Mouse (Mus musculus) myocyte (in vitro differentiated cells): ENCODE measurements around the gene G3bp1. TPM values are rescaled to one million over a fixed set of nuclear protein-coding genes. Genes with fewer than 3 reads are reported as not detected.

Source experiments
- H3K27me3 ChIP-seq: one replicate; pipeline ENCODE4 v1.6.1; 2011; ENCODE audit not compliant: control insufficient read depth, insufficient read depth, insufficient read length
- H3K36me3 ChIP-seq: one replicate; pipeline ENCODE4 v1.6.1; 2011; ENCODE audit not compliant: control insufficient read depth, insufficient read depth
- H3K4me2 ChIP-seq: one replicate; pipeline ENCODE4 v1.6.1; 2011; ENCODE audit warnings: low read depth, control low read depth
- H3K4me3 ChIP-seq: one replicate; pipeline ENCODE4 v1.5.1; 2011; ENCODE audit warnings: mild to moderate bottlenecking, control low read depth, moderate library complexity
- H3K79me2 ChIP-seq: one replicate; pipeline ENCODE4 v1.6.1; 2011; ENCODE audit not compliant: control insufficient read depth, insufficient read depth
- H3ac ChIP-seq: one replicate; pipeline ENCODE4 v1.6.1; 2011; ENCODE audit not compliant: control insufficient read depth, insufficient read length
- CEBPB ChIP-seq: IDR thresholded peaks from 2 replicates; pipeline ENCODE4 v1.6.1; 2011; ENCODE audit warnings: mild to moderate bottlenecking, moderate library complexity; ENCODE audit not compliant: poor library complexity, insufficient read depth, severe bottlenecking
- E2F4 ChIP-seq: IDR thresholded peaks from one replicate; pipeline ENCODE4 v1.6.1; 2011; ENCODE audit warnings: mild to moderate bottlenecking, control low read depth, moderate library complexity; ENCODE audit not compliant: insufficient read depth
- MAX ChIP-seq: IDR thresholded peaks from one replicate; pipeline ENCODE4 v1.6.1; 2011; ENCODE audit warnings: low read depth, mild to moderate bottlenecking, control low read depth
- MYOD1 ChIP-seq, 3 experiments: IDR thresholded peaks; one replicate each; pipeline ENCODE4 v1.6.1; 2011; ENCODE audit warnings: control low read depth in 2 of 3, low read depth in 2 of 3, mild to moderate bottlenecking in 2 of 3, moderate library complexity in 1 of 3; ENCODE audit not compliant: insufficient read length in 2 of 3, control insufficient read depth in 1 of 3
- MYOG ChIP-seq, 3 experiments: IDR thresholded peaks; one replicate each; pipeline ENCODE4 v1.6.1; 2011; ENCODE audit warnings: control low read depth in 2 of 3, low read depth in 2 of 3, mild to moderate bottlenecking in 2 of 3; ENCODE audit not compliant: insufficient read length in 2 of 3, control insufficient read depth in 1 of 3, insufficient read depth in 1 of 3
- POLR2A ChIP-seq: IDR thresholded peaks from one replicate; pipeline ENCODE4 v1.6.1; 2011; ENCODE audit warnings: low read depth, mild to moderate bottlenecking, control low read depth, moderate library complexity; ENCODE audit not compliant: insufficient read length
- POLR2AphosphoS2 ChIP-seq: IDR thresholded peaks from one replicate; pipeline ENCODE4 v1.6.1; 2011; ENCODE audit warnings: low read depth, control low read depth; ENCODE audit not compliant: insufficient read length
- REST ChIP-seq: IDR thresholded peaks from one replicate; pipeline ENCODE4 v1.6.1; 2011; ENCODE audit warnings: mild to moderate bottlenecking, control low read depth, moderate library complexity; ENCODE audit not compliant: insufficient read depth, insufficient read length
- SRF ChIP-seq: IDR thresholded peaks from one replicate; pipeline ENCODE4 v1.6.1; 2011; ENCODE audit warnings: low read depth; ENCODE audit not compliant: control insufficient read depth, insufficient read length
- TCF12 ChIP-seq: IDR thresholded peaks from one replicate; pipeline ENCODE4 v1.6.1; 2011; ENCODE audit warnings: mild to moderate bottlenecking, control low read depth; ENCODE audit not compliant: poor library complexity, insufficient read depth, severe bottlenecking
- TCF3 ChIP-seq: IDR thresholded peaks from one replicate; pipeline ENCODE4 v1.6.1; 2011; ENCODE audit warnings: low read depth, control low read depth; ENCODE audit not compliant: insufficient read length
- USF1 ChIP-seq: IDR thresholded peaks from one replicate; pipeline ENCODE4 v1.6.1; 2011; ENCODE audit warnings: low read depth, mild to moderate bottlenecking, control low read depth, moderate library complexity
- polyA plus RNA-seq: library from polyadenylated mRNA; unstranded; fragments of >200 nt; fragmentation: generic; extraction: Trizol; gene quantifications from one replicate; pipeline ENCODE4 v1.2.1, GENCODE M21; 2012; ENCODE audit warnings: missing spikeins

Gene G3bp1
- polyA plus RNA-seq, 1 experiment, result 52.2 TPM

DNA sequence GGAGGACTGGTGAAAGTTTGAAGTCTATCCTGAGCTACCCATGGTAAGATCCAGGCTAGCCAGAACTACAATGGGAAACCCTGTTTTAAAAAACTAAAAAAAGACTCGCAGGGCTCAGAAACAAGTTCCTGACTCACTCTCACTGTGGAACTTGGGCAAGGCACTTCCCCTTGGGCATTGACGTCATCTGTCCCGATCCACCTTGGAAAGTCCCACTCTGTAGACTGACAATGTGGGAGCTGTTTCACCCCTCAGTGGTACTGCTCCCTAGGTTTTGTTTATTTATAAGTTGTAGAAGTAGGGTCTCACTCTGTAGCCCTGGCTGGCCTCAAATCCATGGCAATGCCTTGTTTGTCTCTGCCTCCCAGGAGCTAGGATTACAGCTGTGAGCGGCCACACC is 15.8 kb upstream of the G3bp1 start:
- Histone ChIP-seq H3K4me2 (peak overlapping the region; percentile 16), H3K79me2 (peaks cover 16% of the 10 kb centered on the region), H3K27me3 (no peaks in the 10 kb centered on the region), H3K4me3 (no peak overlapping the region), H3K36me3 (peaks cover 4% of the 10 kb centered on the region), H3ac (no peak overlapping the region)
- TF ChIP-seq MYOG (IDR thresholded peaks at IDR 0.05; ENCODE audit: control insufficient read depth in 1 of 3, insufficient read depth in 1 of 3, insufficient read length in 2 of 3, low read depth in 2 of 3), result no peak
- TF ChIP-seq TCF3, result no peak
- no peak for TF ChIP-seq TCF12
- TF ChIP-seq MAX, result no peak
- TF ChIP-seq USF1, result no peak
- no peak for TF ChIP-seq REST
- no peak for TF ChIP-seq E2F4

DNA sequence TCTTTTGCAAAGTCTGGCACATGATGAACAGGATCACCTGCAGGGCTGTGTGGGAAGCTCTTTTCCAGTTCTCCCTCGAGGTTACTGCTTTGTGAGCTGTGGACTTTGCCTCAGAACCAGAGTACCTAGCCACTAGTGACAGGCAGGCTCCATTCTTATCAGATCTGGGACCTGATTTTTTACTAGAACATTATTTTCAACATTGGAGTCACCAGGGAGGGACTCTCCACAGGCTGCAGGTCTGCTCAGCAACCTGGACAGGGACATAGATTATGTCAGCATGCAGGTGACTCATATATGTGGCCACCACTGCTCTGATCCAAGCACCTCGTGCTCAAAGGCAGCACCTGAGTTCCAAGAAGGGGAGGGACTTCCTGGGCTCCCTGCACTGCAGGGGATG is 14.3 kb upstream of the G3bp1 start:
- no peak overlapping the region for H3K4me3 ChIP-seq
- no peak overlapping the region for H3ac ChIP-seq
- no peak for TF ChIP-seq MYOG (IDR thresholded peaks at IDR 0.05; ENCODE audit: control insufficient read depth in 1 of 3, insufficient read depth in 1 of 3, insufficient read length in 2 of 3, low read depth in 2 of 3)
- TF ChIP-seq POLR2A, result no peak
- no peak for TF ChIP-seq TCF3
- no peak for TF ChIP-seq E2F4
- TF ChIP-seq SRF, result no peak
- TF ChIP-seq USF1, result no peak
- TF ChIP-seq POLR2AphosphoS2, result no peak
- no peak for TF ChIP-seq CEBPB
- TF ChIP-seq MYOD1 (IDR thresholded peaks at IDR 0.05; ENCODE audit: control insufficient read depth in 1 of 3, insufficient read length in 2 of 3, low read depth in 2 of 3), result no peak
- TF ChIP-seq TCF12, result no peak
- no peak for TF ChIP-seq MAX
- TF ChIP-seq REST, result no peak
- H3K4me2 ChIP-seq, result no peak overlapping the region
- peaks cover 2% of the 10 kb centered on the region for H3K36me3 ChIP-seq
- peaks cover 25% of the 10 kb centered on the region for H3K79me2 ChIP-seq
- no peaks in the 10 kb centered on the region for H3K27me3 ChIP-seq

- H3K27me3 ChIP-seq, result no peaks in the 10 kb centered on the region
- peaks cover 29% of the 10 kb centered on the region for H3K79me2 ChIP-seq
- H3K36me3 ChIP-seq, result no peaks in the 10 kb centered on the region
- H3ac ChIP-seq, result no peak overlapping the region
- no peak overlapping the region for H3K4me2 ChIP-seq
- no peak overlapping the region for H3K4me3 ChIP-seq
- TF ChIP-seq CEBPB, result no peak
- TF ChIP-seq USF1, result no peak
- TF ChIP-seq POLR2AphosphoS2, result no peak
- TF ChIP-seq REST, result no peak
- no peak for TF ChIP-seq MYOD1 (IDR thresholded peaks at IDR 0.05; ENCODE audit: control insufficient read depth in 1 of 3, insufficient read length in 2 of 3, low read depth in 2 of 3)
- no peak for TF ChIP-seq TCF3
Observed at GRCm38 (mm10) chr11:55458501-55458900, 11.0 kb upstream of the G3bp1 start.

DNA sequence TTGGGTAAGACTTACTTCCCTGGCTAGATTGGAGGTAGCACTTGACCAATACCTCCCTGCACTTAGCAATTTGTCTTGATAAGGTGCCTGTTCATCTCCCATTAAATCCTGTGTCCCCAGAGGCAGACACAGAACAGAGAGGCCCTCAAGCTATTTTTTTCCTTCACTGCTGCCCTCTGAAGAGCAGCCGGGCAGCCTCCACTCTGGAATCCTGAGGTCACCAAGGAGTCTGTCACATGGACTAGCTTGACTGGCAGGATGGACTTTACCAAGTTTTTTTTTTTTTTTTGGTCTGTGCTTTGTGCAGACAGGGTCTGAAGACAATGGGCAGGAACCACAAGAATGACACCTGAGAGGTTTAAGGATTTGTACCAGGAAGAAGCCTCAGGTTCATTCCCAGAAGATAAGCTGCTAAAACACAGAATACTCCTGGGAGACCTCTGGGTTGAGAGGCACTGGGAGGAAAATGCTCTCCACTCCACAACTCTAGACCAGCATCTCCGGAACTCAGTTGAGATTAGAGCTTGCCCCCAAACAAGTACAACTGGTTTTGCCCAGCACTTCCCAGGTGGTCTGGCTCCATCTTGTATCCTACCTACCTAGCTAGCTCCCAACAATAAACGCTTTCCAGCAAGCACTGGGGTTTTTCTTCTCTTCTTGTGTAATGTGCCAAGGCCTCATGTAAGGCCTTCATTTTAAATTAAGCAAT is 9.5 kb upstream of the G3bp1 start:
- peak overlapping the region; percentile 4 for H3ac ChIP-seq
- H3K27me3 ChIP-seq, result no peaks in the 10 kb centered on the region
- H3K4me3 ChIP-seq, result peak overlapping the region; percentile 72
- H3K4me2 ChIP-seq, result peak overlapping the region; percentile 98
- TF ChIP-seq SRF (no peak), POLR2AphosphoS2 (no peak), MYOD1 (IDR thresholded peaks at IDR 0.05; ENCODE audit: control insufficient read depth in 1 of 3, insufficient read length in 2 of 3, low read depth in 2 of 3) (no peak), TCF12 (no peak), E2F4 (no peak), MAX (no peak), USF1 (no peak), TCF3 (no peak)
- H3K36me3 ChIP-seq, result no peaks in the 10 kb centered on the region
- H3K79me2 ChIP-seq, result peaks cover 29% of the 10 kb centered on the region

DNA sequence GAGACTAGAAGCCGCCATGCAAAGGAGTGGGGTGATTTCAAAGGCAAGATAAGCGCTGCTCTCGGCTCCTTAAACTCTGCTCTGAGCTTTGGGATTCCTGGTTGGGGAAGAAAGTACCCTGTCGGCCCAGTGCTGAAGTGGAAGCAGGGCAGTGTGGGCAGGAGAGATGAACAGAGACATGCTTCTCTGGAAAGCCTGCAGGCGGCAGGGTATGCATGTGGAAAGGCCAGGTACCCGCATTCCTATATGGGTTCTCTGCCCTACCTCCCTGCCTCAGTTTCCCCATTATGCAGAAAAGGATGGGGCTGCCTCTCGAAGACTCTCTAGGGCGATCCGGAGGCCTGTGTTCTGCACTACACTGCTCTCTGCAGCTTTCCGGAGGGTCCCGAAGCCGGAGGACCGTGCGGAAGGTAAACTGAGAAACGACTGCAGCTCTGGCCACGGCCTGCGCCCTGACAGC is 8.9 kb upstream of the G3bp1 start:
- Histone ChIP-seq H3K4me2 (peak overlapping the region; percentile 98), H3ac (peak overlapping the region; percentile 4), H3K79me2 (peaks cover 29% of the 10 kb centered on the region), H3K27me3 (no peaks in the 10 kb centered on the region), H3K36me3 (no peaks in the 10 kb centered on the region), H3K4me3 (peak overlapping the region; percentile 72)
- TF ChIP-seq POLR2AphosphoS2 (no peak), MYOD1 (IDR thresholded peaks at IDR 0.05; ENCODE audit: control insufficient read depth in 1 of 3, insufficient read length in 2 of 3, low read depth in 2 of 3) (no peak), TCF3 (no peak), MYOG (IDR thresholded peaks at IDR 0.05; ENCODE audit: control insufficient read depth in 1 of 3, insufficient read depth in 1 of 3, insufficient read length in 2 of 3, low read depth in 2 of 3) (no peak), USF1 (no peak), TCF12 (no peak), E2F4 (no peak), CEBPB (no peak), MAX (no peak), REST (no peak), POLR2A (no peak), SRF (no peak)
